Mouse (Mus musculus) olfactory bulb, adult 2 months (tissue): Measurements from ENCODE around the gene Gcnt7. TPM values are rescaled to one million over a fixed set of nuclear protein-coding genes. Genes with fewer than 3 reads are reported as not detected.

Experiments used
- H3K27ac ChIP-seq: fragments of 200-500 bp; 2 replicates; pipeline ENCODE4 v1.5.1; 2012; ENCODE audit warnings: low read depth, low read length; ENCODE audit not compliant: insufficient read depth
- H3K4me1 ChIP-seq: fragments of 200-500 bp; 2 replicates; pipeline ENCODE4 v1.6.1; 2012; ENCODE audit warnings: low read length; ENCODE audit not compliant: control insufficient read depth, insufficient read depth
- H3K4me3 ChIP-seq: fragments of 200-500 bp; 2 replicates; pipeline ENCODE4 v1.5.1; 2012; ENCODE audit warnings: mild to moderate bottlenecking, low read depth, low read length, moderate library complexity; ENCODE audit not compliant: insufficient read depth
- CTCF ChIP-seq: fragments of 200-500 bp; IDR thresholded peaks from 2 replicates; pipeline ENCODE4 v1.5.1; 2012; ENCODE audit warnings: low read depth, mild to moderate bottlenecking, low read length, moderate library complexity; ENCODE audit not compliant: insufficient read depth
- POLR2A ChIP-seq: fragments of 200-500 bp; IDR thresholded peaks from 2 replicates; pipeline ENCODE4 v1.6.1; 2012; ENCODE audit warnings: mild to moderate bottlenecking, low read depth, low read length, moderate library complexity; ENCODE audit not compliant: insufficient read depth
- WGBS: fragments of 180-500 bp; shearing (Covaris S2); methylation state at CpG from one replicate; pipeline ENCODE4 v1.1.7; 2018; 5-methylcytosine and 5-hydroxymethylcytosine counted together
- polyA plus RNA-seq: library from polyadenylated mRNA; stranded (reverse); fragments of >200 nt; gene quantifications from 2 replicates; pipeline ENCODE4 v1.2.4, GENCODE M21; 2012; ENCODE audit warnings: low replicate concordance; ENCODE audit not compliant: missing spikeins, insufficient read depth, insufficient read length

Gcnt7 gene
- polyA plus RNA-seq, 1 experiment, result not detected

DNA sequence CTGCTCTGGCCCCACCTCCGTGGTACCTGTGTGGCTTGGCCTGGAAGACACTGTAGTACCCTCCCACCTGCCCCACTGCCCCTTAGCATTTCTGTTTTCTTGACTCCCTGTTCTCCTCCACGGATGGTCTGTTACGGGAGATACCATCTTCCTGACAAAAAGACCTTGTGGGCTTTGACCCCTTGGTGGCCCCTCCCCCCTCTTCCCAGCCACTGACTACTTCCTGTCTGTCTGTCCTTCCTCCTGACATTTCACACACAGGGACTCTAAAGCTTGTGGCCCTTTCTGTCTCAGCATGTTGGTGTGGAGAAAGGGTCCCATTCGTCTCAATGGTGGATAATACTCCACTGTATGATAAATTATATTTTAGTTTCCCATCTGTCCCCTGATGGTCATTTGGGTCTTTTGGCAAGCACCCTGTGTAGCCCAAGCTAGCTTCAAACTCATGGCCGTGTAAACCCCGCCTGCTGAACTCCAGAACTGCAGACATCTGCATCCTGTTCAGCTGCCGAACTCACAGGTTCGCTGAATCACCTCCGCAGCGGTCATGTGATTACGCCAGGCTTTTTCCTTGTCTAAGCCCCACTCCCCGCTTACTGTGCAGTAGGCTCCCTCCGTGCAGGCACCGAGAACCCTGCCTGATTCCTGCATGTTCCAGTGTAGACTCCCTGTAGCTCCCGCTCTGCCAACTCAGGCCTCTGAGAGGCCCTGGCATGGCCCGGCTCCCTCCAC, 23.4 kb upstream of the Gcnt7 start:
- Histone ChIP-seq H3K4me1 (0 out of 2 replicates have a peak, but pooled peaks cover 4% of the 10 kb centered on the region), H3K27ac (no peak overlapping the region), H3K4me3 (no peak overlapping the region)
- 89% methylated on average over 16 of the region's 16 CpGs for WGBS
- no peak for TF ChIP-seq CTCF
- no peak for TF ChIP-seq POLR2A

DNA sequence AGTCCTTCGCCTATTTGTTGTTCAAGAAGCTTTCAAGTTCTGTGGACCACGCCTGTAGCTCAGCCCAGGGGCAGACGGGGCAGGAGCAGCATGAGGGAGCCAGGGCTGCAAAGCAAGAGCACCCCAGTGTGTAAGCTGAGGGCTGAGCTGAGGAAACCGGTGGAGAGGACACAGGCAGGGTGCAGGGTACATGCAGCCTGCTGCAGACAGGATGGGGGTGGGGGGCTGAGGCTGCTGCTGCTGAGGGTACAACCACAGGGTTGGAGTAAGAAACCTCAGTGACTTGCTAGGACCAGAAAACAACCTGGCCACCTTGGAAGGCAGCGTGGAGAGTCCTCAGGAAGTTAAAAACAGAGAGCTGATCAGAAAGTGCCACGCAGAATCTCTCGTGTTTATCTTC, 21.9 kb upstream of the Gcnt7 start:
- TF ChIP-seq CTCF (no peak), POLR2A (no peak)
- Histone ChIP-seq H3K4me1 (0 out of 2 replicates have a peak, but pooled peaks cover 5% of the 10 kb centered on the region), H3K27ac (no peak overlapping the region), H3K4me3 (no peak overlapping the region)
- WGBS, result 80% methylated on average over 7 of the region's 7 CpGs

DNA sequence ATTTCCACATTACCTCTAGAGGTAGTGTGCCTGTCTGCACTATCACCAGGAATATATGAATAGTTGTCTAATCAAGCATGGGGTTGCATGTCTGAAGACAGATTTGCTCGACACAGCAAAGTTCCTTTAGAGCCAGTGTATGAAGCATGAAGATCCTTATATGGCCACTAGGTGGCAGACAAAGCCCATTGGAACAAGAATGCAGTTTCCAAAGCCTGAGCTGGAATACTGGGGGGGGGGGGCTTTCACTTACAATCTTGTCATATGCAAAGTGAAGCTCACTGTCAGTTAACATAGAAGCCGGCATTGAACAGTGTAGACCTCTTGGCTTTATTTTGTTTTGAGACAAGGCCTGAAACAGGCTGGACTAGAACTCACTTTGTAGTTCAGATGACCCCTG, 19.5 kb upstream of the Gcnt7 start:
- no peak overlapping the region for H3K27ac ChIP-seq
- WGBS, result 5% methylated on average over 2 of the region's 2 CpGs

DNA sequence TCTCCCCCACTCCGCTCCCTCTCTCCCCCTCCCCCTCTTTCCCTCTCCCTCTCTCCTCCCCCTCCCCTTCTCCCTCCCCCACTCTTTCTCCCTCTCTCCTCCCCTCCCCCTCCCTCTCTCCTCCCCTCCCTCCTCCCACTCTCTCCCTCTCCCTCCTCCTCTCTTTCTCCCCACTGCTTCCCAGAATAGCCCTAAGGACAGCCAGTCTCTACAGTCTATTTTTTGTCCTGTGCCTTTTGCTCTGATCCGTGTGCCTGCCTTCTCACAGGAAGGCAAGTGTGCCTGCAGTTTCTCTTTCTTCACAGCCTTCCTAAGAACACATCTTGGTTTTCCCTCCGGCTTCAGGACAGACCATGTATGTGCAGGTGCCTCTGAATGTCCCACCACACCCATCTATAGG, 19.0 kb upstream of the Gcnt7 start:
- H3K4me3 ChIP-seq, result no peak overlapping the region
- TF ChIP-seq CTCF (no peak), POLR2A (no peak)
- H3K4me1 ChIP-seq, result 0 out of 2 replicates have a peak, but pooled peaks cover 2% of the 10 kb centered on the region
- WGBS, result 32% methylated on average over 3 of the region's 3 CpGs
- no peak overlapping the region for H3K27ac ChIP-seq

More for the DNA sequence above, 19.5 kb upstream of the Gcnt7 start:
- TF ChIP-seq POLR2A, result no peak
- Histone ChIP-seq H3K4me3 (no peak overlapping the region), H3K4me1 (0 out of 2 replicates have a peak, but pooled peaks cover 2% of the 10 kb centered on the region)

DNA sequence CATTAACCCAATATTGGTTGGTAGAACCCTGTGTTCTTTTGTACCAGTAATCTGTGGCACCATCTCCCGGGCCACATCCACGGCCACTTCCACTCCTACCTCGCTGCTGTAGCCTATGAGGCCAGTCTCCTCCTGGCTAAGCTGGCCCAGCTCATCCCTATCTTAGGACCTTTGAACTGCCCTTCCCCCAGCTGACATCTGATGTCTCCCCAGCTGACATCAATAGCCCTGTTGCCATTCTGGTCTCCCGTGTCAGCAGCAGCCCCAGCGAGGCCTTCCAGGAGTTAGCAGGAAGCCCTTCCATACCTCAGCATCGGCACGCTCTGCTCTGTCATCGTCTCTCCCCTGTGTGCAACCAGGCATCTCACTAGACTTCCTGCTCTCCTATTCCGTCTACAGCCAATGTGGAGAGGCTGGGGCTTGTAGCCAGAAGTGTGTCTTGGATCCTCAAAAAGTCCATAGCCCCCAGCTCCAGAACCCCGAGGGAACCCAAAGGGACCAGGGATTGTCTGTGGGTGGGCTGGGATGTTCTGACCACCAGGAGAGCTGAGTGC, 18.4 kb upstream of the Gcnt7 start:
- Histone ChIP-seq H3K27ac (no peak overlapping the region), H3K4me3 (no peak overlapping the region), H3K4me1 (0 out of 2 replicates have a peak, but pooled peaks cover 2% of the 10 kb centered on the region)
- 37% methylated on average over 10 of the region's 10 CpGs for WGBS
- TF ChIP-seq CTCF, result no peak
- no peak for TF ChIP-seq POLR2A

DNA sequence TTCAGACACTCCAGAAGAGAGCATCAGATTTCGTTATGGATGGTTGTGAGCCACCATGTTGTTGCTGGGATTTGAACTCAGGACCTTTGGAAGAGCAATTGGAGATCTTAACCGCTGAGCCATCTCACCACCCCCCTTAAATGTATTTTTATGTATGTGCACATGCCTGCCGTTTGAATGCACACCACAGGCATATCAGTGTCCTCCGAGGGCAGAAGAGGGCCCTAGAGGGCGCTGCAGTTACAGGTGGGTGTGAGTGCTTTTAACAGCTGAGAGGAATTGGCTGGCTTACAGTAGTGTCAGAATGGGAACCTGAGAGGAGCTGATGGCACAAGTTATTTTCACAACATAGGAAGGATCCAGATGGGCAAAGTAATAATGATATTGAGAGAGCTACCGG, 16.6 kb upstream of the Gcnt7 start:
- WGBS, result 45% methylated on average over 6 of the region's 6 CpGs
- Histone ChIP-seq H3K27ac (no peak overlapping the region), H3K4me1 (0 out of 2 replicates have a peak, but pooled peaks cover 2% of the 10 kb centered on the region), H3K4me3 (no peak overlapping the region)
- TF ChIP-seq CTCF (no peak), POLR2A (no peak)

DNA sequence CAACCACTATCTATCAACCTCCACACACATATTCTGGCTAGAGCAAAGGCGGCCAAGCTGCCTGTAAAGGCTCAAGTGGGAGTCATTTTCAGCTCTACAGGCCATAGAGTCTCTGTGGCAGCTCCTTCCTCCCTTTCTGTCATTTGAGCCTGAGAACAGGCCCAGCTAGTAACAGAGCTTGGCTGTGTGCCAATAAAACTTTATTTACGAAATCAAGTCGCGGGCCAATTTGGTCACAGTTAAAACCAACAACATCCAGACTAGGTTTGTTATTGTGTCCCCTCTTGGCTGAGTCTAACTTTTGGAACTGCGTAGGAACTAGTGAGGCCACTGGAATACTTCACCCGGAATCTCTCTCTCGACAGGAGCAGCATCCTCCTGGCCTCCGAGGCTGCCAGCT, 15.2 kb upstream of the Gcnt7 start:
- Histone ChIP-seq H3K27ac (no peak overlapping the region), H3K4me3 (no peak overlapping the region), H3K4me1 (0 out of 2 replicates have a peak, but pooled peaks cover 2% of the 10 kb centered on the region)
- TF ChIP-seq POLR2A, result no peak
- TF ChIP-seq CTCF, result no peak
- WGBS, result 27% methylated on average over 8 of the region's 8 CpGs

DNA sequence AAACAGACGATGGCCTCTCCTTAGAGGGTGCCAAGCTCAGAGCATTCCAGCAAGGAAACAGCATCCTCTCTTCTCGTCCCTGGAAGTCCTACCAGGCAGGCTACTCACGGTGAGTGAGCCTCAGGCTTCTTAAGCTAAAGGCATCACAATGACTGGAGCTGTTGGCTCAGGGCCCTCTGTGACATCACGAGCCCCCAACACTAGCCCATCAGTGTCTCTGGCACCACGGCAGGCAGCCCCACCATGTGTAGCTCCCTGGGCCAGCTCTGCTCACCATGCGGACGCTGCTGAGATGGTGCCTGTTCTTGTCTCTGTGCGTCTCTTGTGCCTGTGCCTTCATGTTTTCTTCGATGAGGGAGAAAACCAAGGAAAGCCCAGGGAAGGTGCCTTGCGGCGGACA, 13.9 kb upstream of the Gcnt7 start, which contains the start of gene Fam209:
Fam209 (plus strand) TSS at position 203 of the 400 bp plus-strand sequence.
- H3K4me1 ChIP-seq, result 0 out of 2 replicates have a peak, but pooled peaks cover 2% of the 10 kb centered on the region
- no peak within 1 kb of the TSS for H3K27ac ChIP-seq
- H3K4me3 ChIP-seq, result no peak within 1 kb of the TSS
- 74% methylated on average over 11 of the region's 11 CpGs for WGBS
- TF ChIP-seq CTCF (no peak), POLR2A (no peak)

DNA sequence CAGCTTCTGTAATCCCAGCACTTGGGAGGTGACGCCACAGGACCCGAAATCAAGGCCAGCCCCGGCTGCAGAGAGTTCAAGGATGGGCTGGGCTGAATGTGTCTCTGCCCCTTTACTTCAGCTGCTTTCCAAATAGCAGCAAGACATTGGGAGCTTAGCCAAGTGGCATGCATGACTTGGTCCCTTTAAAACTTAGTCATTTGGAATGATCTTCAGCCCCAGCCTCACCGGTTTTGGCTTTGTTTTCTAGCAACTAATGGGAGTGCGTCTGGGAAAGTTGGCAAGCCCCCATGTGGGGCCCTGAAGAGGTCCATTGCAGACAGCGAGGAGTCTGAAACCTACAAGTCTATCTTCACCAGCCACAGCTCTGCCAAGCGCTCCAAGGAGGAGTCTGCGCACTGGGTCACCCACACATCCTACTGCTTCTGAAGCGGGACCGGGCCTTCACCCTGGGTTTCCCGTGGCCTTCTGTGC, 10.0 kb upstream of the Gcnt7 start:
- no peaks in the 10 kb centered on the region for H3K4me1 ChIP-seq
- TF ChIP-seq POLR2A (no peak), CTCF (no peak)
- no peak overlapping the region for H3K4me3 ChIP-seq
- no peak overlapping the region for H3K27ac ChIP-seq
- WGBS, result 59% methylated on average over 11 of the region's 11 CpGs

DNA sequence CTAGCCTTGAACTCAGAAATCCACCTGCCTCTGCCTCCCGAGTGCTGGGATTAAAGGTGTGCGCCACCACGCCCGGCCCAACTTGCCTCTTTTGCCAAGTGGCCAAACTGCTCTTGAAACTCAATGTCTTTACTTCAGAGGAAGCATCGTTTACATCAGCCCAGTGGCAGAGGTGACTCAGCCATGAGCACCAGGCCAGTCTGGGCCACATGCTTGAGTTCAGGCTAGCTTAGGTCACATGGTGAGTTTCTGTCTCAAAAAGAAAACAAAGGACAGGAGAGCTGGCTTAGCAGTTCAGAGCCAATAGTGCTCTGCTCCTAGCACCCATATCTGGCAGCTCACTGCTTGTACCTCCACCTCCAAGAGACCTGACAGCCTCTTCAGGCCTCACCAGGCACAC, 8.8 kb upstream of the Gcnt7 start:
- Histone ChIP-seq H3K27ac (no peak overlapping the region), H3K4me3 (no peak overlapping the region), H3K4me1 (no peaks in the 10 kb centered on the region)
- 91% methylated on average over 5 of the region's 5 CpGs for WGBS
- no peak for TF ChIP-seq CTCF
- no peak for TF ChIP-seq POLR2A
